Mouse (Mus musculus): ENCODE data around the gene Prss40.

Gene Prss40

DNA sequence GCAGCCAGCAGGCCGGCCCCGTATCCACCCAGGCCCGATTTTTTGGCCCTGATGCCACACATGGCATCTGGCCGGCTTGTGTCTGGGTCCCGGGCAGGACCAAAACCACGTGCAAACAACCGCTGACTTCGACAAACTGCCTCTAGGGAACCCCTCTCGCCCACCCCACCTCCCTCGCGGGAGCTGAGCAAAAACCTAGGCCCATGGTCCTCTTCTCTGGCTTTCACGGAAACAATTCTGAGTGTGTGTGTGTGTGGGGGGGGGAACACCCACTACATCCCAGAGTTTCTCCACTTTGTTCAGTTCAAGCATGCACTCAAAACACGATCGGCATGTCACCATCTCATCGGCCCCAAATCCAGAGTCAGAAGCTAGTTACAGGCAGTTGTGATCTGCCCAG lies at the start of gene Prss40:
TSS of gene Prss40 (minus strand) at position 101 of the 400 bp plus-strand sequence.
- no peak for DNase-seq (ENCODE audit: extremely low read depth, insufficient read length, low spot score)

DNA sequence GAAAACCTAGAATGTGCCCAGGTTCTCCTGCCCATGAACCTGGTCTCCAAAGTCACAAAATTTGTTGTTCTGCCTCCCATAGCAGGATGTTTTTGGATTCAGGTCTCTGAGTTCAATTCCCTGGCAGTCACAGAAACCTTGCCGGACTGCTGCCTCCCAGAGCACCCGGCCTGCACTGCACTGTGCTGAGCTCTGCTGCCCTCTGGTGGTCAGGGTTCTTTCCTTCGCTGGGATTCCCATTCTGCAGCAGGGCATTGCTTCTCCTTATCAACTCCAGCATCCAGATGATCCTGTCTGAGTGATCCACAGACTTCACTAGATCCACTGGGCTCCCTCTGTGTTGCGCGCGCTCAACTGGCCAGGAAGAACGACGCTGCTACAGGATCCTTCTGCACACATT lies 41.6 kb upstream of the Prss40 start:
- peak; percentile 72 for DNase-seq (ENCODE audit: extremely low read depth, insufficient read length, low spot score)

DNA sequence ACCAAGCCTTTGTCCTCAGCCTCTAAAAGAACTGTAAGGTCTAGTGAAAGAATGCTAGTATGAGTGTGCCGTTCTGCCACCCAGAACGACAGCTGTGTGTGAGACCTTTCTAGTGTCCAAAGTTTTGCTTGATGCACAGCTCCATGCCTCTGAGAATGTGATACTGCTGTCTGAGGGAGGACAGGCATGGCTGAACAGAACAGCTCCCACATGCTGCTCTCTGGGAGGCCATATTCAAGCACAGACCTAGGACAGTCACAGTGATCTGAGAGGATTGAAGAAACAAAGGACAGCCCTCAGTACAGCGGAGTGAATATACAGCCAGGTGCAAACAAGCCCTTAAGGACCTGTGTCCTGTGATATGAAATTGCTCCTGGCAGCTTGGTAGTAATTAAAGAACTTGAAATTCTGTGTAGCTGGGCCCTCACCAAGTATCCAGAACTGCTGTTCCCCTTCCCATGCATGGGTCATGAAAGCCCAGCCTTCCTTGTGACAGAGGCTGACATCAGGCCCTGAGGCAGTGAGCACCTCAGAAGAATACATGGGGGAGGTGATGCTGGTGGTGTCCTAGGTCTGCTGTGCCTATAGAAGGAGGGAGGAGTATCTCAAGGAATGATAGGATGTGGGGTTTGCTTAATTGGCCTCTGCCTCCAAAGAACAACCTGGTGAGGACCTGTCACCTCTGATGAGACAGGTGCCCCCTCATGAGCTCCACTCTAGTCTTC lies 40.7 kb upstream of the Prss40 start:
- DNase-seq (ENCODE audit: extremely low read depth, insufficient read length, low spot score), result no peak

DNA sequence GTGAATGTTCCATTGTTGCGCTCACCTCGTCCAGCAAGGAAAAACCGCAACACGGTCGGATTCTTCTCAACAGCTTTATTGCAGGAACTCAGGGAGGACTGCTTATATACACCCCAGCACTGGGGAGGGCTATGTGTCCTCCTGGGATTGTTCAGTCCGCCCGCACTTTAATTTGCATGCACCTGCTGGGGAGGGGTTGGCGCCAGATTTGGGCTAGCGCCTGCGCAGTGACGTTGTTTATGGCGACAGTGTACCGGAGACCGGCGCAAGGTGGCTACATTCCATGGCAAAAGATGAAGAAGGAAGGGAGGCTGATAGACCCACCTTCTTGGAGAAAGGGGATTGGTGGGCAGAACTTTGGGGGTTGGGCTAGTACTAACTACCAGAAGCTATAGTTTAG lies 39.3 kb upstream of the Prss40 start:
- DNase-seq (ENCODE audit: extremely low read depth, insufficient read length, low spot score), result no peak

DNA sequence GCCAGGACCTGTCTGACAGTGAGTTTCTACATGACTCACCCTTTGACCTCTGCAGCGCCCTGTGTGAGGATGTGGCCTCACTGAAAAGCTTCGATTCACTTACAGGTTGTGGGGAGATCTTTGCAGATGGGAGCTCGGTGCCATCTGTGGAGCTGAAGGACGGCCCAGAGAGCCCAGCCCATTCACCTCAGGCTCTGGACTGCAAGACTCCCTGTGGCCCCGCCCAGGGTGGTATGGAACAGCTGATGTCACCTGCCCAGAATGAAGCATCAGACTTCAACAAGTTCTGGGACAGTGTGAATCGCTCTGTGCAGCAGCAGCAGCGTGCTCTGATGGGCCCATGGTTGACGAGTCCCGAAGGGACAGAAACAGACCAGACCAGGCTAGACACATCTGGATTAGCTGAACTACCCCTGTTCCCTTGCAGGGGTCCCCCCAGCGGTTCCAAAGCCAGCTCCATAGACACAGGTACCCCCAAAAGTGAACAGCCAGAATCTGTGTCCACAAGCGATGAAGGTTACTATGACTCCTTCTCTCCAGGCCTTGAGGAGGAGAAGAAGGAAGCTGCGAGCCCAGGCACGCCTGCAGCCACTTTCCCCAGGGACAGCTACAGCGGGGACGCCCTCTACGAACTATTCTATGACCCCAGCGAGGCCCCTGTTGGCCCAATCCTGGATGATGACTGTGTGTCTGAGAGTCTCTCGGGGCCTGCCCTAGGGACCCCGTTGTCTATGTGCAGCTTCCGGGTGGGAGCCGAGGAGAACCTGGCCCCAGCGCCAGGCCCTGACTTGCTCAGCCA lies 26.8 kb upstream of the Prss40 start:
- no peak for DNase-seq (ENCODE audit: extremely low read depth, insufficient read length, low spot score)

DNA sequence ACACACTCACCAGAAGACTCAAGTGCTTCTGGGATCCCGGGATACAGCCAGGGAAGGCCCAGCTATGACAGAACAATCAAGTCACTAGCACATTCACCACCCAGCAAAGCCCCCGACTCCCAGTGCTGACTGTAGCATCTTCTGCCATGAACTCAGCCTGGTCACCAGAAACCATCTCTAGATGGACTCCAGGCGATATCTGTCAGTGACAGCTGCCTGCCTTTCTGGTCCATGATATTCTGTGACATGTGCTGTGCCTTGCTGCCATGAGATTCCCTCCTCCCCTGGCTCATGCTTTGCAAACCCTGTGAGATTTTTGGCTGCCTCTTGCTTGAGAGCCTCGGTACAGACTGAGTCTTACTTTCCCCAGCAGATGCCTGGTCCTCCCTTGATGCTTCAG lies 24.0 kb upstream of the Prss40 start:
- no peak for DNase-seq (ENCODE audit: extremely low read depth, insufficient read length, low spot score)

DNA sequence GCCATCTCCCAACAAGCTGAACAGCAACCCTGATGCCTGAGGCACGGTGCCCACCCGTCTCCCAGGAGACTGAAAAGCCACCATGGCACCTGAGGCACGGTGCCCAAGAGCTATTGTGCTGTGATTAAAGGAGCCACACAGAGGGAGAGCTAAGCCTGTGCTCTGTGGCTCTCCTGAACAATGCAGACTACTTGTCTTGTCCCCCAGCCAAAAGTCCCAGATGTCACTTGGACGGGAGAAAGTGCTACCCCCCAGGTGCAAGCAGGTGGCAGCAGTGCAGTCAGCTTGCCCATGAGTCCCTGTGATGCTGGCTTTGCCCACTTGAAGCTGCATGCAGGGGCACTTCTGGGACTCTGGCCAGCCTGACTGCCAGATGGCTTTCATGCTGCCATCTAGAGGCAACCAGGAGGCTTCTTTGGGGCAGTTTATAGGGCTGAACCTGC lies 23.1 kb upstream of the Prss40 start:
- DNase-seq (ENCODE audit: extremely low read depth, insufficient read length, low spot score), result no peak

DNA sequence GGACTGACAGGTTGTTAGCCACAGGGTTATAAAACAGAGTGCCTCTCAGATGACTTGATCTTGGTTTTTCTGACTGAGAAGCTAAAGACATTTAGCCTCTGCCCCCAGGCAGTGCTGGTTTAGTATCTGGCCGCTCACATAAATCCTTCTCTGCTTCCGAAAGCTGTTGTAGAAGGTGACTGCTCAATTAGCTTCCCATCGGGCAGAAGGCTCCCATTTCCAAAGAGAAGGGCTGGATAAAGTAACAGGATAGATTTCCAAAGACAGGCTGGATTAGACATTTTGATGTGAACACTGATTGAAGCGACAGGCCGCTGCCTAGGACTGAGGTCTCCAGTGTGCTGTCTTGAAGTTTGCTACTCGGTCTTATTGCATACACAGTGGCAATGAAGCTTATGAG lies 21.5 kb upstream of the Prss40 start:
- DNase-seq (ENCODE audit: extremely low read depth, insufficient read length, low spot score), result no peak

DNA sequence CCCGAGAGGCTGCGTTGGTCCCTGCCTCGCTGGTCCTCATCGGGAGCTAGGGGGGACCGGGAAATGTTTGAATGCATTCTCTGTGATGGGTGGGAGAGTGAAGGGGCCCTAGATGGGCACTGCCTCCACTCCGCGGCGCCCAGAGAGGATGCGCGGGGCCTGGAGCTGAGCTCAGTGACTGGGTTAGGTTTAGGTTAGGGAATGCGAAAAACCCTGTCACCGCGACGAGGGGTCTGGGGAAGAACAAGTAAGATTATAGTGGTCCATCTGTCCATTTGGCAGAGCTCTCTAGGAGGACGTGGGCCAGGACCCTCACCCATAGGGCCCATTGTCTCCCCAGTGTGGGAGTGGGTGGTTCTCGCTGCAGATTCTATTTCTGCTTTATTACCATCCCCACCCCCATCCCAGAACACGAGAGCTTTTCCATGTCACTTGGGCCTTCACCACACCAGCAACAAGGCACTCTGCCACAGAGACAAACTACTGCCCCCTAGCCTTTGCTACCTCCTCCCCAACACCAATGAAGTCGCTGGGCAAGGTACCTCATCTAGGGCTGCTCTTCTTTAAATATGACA lies 19.1 kb upstream of the Prss40 start:
- DNase-seq (ENCODE audit: extremely low read depth, insufficient read length, low spot score), result no peak

DNA sequence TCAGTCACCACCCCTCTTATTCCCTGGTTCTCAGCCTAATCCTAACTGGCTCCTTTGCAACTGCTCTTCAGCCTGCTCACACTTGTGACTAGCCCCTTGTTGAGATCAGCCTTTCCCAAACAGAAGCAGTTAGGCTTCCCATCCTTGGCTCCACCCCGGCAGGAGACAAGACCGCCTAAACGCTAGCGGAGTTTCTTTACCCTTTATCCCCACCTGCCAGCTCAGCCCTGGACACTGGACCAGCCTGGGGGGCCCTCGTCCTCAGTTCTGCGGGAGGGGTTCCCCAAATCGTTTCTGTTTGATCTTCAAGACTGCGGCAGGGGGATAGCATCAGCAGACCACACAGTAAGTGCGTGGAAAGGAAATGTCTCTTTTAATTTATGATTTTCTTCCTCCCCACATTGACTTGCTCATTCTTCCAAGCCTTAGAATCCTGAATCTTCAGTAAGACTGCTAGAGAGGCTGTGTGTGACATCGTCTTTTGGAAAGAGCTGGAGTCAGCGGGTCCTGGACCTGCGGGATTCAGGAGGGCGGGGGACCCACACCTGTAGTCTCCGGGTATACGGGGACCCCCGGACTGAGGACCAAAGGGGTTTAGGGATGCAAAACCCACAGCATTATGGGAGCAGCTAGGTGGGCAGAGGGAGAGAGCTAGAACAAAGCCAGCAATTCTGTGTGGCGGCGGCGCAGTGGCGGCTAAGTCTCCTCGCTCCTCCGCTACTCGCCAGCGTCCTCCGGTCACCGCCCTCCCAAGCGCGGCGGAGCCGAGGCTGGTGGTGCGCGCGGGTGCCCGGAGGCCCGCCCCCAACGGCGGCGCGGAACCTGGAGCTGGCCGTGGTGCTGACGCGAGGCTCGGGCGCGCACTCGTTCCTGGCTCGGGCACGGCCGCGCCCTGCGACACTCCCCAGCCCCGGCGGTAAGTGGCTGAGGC lies 18.4 kb upstream of the Prss40 start, which contains the start of gene Amer3:
TSS of gene Amer3 (plus strand) at position 807 of the 931 bp plus-strand sequence.
- no peak for DNase-seq (ENCODE audit: extremely low read depth, insufficient read length, low spot score)

DNA sequence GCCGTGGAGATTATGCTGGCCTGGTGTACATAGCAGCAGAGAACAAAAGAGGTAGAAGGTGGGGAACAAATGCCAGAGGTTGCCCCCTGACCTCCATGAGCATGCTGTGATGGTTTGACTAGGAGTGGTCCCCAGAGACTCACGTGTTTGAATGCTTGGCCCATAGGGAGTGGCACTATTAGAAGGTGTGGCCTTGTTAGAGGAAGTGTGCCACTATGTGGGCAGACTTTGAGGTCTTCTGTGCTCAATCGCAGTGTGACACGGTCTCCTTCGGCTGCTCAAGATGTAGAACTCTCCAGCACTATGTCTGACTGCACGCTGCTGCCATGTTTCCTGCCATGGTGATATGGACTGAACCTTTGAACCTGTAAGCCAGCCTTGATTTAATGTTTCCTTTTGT lies 12.5 kb upstream of the Prss40 start:
- DNase-seq (ENCODE audit: extremely low read depth, insufficient read length, low spot score), result no peak

DNA sequence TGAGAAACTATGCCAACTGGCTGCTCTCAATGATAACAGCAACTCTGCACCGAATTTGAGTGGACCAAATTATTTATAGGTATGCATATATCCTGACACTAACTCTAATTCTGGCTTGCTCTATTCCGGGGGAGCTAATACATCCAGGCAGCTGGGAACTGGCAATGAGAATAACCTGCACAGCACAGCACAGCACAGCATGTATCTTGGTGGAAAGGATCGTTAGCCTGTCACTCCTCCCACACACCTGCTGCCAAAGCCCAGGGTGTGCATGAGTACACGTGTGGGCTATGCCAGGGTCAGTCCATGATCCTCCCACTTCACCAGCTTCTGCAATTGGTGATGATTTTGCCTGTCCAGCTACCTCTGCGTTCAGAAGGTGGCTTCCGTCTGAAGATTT lies 10.7 kb upstream of the Prss40 start:
- no peak for DNase-seq (ENCODE audit: extremely low read depth, insufficient read length, low spot score)

DNA sequence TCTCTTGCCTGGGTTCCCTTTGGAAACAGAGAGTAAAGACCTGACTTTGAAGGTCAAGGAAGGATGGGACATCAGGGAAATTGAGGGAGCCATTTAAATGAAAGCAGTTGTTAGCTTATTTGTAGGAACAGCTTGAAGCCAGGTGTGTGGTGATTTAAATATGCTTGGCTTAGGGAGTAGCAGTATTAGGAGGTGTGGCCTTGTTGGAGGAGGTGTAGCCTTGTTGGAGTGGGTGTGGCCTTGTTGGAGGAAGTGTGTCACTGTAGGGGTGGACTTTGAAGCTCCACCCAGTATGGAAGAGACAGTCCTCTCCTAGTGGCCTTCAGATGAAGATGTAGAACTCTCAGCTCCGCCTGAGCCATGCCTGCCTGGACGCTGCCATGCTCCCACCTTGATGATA lies 9.1 kb upstream of the Prss40 start:
- no peak for DNase-seq (ENCODE audit: extremely low read depth, insufficient read length, low spot score)

DNA sequence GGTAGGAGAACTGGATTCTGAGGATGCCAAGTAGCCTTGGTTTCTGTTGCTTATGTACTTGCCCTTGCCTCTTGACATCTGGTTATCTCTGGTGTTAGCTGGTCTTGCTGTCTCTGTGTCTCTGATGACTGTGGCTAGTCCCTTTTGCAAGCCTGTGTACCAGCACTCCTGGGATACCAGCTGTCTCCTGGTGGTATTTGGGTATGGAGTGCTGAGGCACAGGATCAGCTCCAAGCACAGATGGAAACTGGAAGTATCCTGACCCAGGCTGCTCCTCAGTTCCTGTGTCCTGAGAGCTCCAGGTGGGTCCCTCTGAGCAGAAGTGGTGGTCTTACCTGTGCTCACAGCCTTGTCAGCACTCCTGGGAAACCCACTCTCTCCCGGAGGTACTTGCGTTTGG lies 7.4 kb upstream of the Prss40 start:
- no peak for DNase-seq (ENCODE audit: extremely low read depth, insufficient read length, low spot score)

DNA sequence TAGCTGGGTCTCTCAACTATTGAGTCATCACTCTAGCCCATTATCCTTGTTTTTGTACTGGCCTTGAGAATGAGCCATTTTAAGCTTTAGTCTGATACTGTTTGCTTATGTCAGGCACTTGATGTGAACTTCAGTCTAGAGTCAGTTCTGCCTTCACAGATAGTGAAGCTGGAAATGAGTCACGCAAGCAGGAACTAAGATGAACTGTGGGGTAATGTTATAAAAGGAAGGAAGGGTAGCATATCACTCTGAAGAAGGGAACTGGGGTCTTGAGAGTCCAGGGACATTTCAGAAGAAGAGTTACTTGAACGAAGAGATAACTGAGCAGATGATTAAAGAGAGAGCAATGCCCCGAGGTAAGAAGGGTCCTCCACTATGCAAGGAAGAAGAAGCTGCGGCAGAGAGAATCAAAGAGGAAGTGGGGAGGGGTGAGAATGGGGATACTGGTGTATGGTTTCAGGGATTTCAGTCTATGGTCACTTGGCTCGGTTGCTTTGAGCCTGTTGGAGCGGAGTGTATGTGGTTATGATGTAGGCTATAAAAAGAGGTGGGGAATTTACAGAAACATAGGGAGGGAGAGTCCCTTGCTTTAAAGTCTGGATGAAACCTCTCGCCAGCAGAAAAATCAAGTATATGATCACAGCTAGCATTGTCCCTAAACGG lies 3.8 kb upstream of the Prss40 start:
- no peak for DNase-seq (ENCODE audit: extremely low read depth, insufficient read length, low spot score)

DNA sequence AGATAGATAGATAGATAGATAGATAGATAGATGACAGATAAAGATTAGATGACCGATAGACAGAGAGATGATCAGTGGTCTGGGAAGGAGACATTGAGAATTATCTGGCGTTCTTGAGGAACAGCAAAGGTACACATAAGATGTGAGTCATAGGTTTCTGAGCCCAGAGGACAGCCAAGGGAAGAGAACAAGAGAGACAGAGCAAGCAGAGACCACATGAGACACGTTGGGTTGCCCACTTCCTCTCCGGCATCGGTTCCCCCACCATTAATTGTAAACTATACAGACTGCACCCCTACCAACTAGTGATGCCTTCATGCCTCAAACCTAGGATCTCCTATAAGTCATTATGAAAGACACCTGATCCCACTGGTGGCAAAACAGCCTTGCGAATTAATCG lies 6.5 kb downstream of the Prss40 start:
- DNase-seq (ENCODE audit: extremely low read depth, insufficient read length, low spot score), result no peak

DNA sequence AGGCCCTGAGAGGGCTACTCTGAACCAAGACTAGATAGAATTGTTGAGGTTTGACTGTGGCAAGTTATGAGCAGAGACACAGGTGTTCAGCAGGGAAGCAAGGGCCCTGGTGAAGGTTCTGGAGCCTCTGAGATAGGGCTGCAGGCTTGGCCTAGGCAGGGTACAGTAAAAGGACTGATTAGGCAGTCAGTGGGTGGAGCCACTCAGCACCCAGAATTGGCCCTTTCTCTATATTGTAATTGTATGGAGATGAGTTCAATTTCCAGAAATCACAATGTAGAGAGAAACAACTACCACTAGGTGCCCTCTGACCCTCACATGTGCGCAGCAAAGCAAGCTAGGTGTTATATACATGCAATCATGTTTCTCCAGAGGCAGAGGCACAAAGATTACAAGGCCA lies 7.1 kb downstream of the Prss40 start:
- no peak for DNase-seq (ENCODE audit: extremely low read depth, insufficient read length, low spot score)

DNA sequence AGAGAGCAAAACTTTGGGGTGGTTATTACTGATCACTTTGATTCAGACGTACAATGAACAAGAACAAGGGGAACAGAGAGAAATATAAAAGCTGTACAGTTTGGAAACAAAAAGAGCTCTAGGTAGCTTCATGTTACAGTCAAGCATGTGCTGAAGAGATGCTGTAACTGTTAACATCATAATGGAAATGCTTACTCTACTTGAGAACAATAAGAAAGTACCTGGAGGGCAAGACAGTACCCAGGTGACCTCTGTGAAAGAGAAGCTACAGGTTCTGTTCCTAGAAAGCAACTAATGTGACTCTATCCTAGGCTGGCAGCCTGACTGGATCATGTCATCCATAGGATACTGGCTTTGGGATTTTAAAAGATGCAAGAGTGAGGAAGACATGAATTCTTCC lies 13.7 kb downstream of the Prss40 start:
- no peak for DNase-seq (ENCODE audit: extremely low read depth, insufficient read length, low spot score)

DNA sequence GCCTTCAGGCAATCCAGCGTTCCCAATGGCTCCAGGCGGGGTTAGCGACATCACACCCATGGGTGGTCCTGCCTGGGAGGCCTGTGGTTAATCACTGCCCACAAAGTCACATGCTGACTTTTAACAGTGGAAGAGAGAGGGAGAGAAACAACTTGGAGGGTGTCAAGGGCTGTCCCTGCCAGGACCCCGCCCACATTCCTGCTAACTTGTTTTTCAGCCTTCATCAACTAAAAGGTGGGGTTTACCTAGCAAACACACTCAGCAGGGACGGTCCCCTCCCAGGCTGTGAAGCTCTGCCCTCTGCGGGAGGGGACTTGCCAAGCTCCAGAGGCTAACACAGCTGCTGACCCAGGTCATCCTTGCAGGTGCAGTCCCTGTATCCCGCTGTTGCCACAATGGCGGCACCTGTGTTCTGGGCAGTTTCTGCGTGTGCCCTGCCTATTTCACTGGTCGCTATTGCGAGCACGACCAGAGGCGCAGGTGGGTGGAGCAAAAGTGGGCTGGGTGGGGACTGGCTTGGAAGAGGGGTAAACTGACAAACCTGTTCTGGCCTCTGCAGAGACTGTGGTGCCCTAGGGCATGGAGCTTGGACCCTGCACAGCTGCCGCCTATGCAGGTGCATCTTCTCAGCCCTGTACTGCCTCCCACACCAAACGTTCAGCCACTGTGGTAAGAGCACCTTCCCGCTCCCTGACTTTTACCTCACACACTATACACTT lies 23.8 kb downstream of the Prss40 start:
- DNase-seq (ENCODE audit: extremely low read depth, insufficient read length, low spot score), result peak; percentile 11
